ENCODE assay signal across 8 mouse cellular contexts in the genomic region with DNA sequence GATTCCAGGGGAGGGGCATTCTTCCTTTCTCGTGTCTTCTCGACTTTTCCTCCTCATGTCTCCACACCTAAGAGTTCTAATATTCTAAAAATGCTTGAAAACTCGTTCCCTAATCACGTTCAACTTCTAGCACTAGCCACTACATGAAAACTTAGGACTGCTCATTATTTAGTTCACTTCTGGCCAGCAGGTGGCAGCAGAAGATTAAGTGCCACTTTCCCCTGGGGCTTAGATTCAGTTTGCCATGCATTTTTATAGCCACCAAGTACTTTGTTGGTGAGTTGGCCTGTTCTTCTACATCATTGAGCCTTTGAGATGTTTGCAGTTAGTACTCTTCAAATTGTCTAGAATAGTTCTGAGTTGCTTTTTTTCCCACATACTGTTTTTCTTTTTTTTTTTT. TPM values are rescaled to one million over a fixed set of nuclear protein-coding genes. Genes with fewer than 3 reads are reported as not detected.
DNase-seq lines count a peak whose midpoint lies in the region; ATAC-seq and TF ChIP-seq lines count a peak whose summit lies in the region.

No protein-coding gene starts in this region.

- H3K9ac ChIP-seq in heart, embryonic 11.5 days (ENCODE audit: low read depth, low read length) = no peak overlapping the region
- no peak overlapping the region for H3K9ac ChIP-seq in forebrain, embryonic 16.5 days (replicated peaks; ENCODE audit: low read depth, low read length)
- H3K9ac ChIP-seq in midbrain, embryonic 11.5 days (ENCODE audit: low read length) = no peak overlapping the region

- TF ChIP-seq CTCF in left cerebral cortex, adult 2 months (IDR thresholded peaks at IDR 0.05) = peak; percentile 92

- no peaks in the 10 kb centered on the region for H3K36me3 ChIP-seq in heart, embryonic 11.5 days (ENCODE audit: control insufficient read depth, insufficient read depth, low read length)
- H3K36me3 ChIP-seq in forebrain, embryonic 16.5 days (ENCODE audit: control insufficient read depth, insufficient read depth) = no peaks in the 10 kb centered on the region
- no peaks in the 10 kb centered on the region for H3K36me3 ChIP-seq in midbrain, embryonic 11.5 days (ENCODE audit: control insufficient read depth, insufficient read depth, low read length)

- WGBS in heart, embryonic 11.5 days (ENCODE audit: insufficient replicate concordance) = 8% methylated on average over 4 of the region's 4 CpGs
- WGBS in forebrain, embryonic 16.5 days = 6% methylated on average over 4 of the region's 4 CpGs
- WGBS in midbrain, embryonic 11.5 days = 10% methylated on average over 4 of the region's 4 CpGs

- no peak overlapping the region for H3K27ac ChIP-seq in heart, embryonic 11.5 days (ENCODE audit: low read depth, low read length)
- no peak overlapping the region for H3K27ac ChIP-seq in forebrain, embryonic 16.5 days (ENCODE audit: low read length)
- no peak overlapping the region for H3K27ac ChIP-seq in left cerebral cortex, adult 2 months
- no peak overlapping the region for H3K27ac ChIP-seq in midbrain, embryonic 11.5 days (ENCODE audit: low read depth, low read length)

- H3K27me3 ChIP-seq in heart, embryonic 11.5 days (ENCODE audit: control insufficient read depth, insufficient read depth, low read length) = no peaks in the 10 kb centered on the region
- H3K27me3 ChIP-seq in forebrain, embryonic 16.5 days (replicated peaks; ENCODE audit: control insufficient read depth, insufficient read depth, low read length) = no peaks in the 10 kb centered on the region; the same call in 1 of the 2 replicates
- H3K27me3 ChIP-seq in midbrain, embryonic 11.5 days (ENCODE audit: control insufficient read depth, insufficient read depth, low read length) = no peaks in the 10 kb centered on the region

- H3K9me3 ChIP-seq in heart, embryonic 11.5 days (replicated peaks; ENCODE audit: control insufficient read depth, low read length) = no peaks in the 10 kb centered on the region
- no peaks in the 10 kb centered on the region for H3K9me3 ChIP-seq in forebrain, embryonic 16.5 days (ENCODE audit: control insufficient read depth, low read length)
- no peaks in the 10 kb centered on the region for H3K9me3 ChIP-seq in midbrain, embryonic 11.5 days (ENCODE audit: control insufficient read depth, low read length)

- H3K4me2 ChIP-seq in heart, embryonic 11.5 days = no peak overlapping the region
- no peak overlapping the region for H3K4me2 ChIP-seq in forebrain, embryonic 16.5 days (ENCODE audit: low read length)
- no peak overlapping the region for H3K4me2 ChIP-seq in midbrain, embryonic 11.5 days

- H3K4me3 ChIP-seq in heart, embryonic 11.5 days (ENCODE audit: low read depth, low read length) = no peak overlapping the region
- H3K4me3 ChIP-seq in forebrain, embryonic 16.5 days (replicated peaks; ENCODE audit: low read length) = no peak overlapping the region
- no peak overlapping the region for H3K4me3 ChIP-seq in left cerebral cortex, adult 2 months
- H3K4me3 ChIP-seq in midbrain, embryonic 11.5 days (ENCODE audit: low read depth, low read length) = no peak overlapping the region

- peak; percentile 88 for DNase-seq in heart, adult 11 months
- peak; percentile 81 to 89 for DNase-seq in cerebellum, adult 18-20 months
- DNase-seq in induced T-regulatory cell, adult 2 months (ENCODE audit: low read depth) = peak; percentile 88
- DNase-seq in left cerebral cortex, adult 2 months (ENCODE audit: extremely low spot score in 1 of 2, low spot score in 2 of 2) = peak; percentile 76 to 82
- DNase-seq in midbrain, embryonic 11.5 days (ENCODE audit: low spot score, missing footprints) = peak; percentile 90
- DNase-seq in spleen, postnatal 10 days (ENCODE audit: low spot score in 2 of 2) = peak; percentile 47 to 80

- no peaks in the 10 kb centered on the region for H3K4me1 ChIP-seq in heart, embryonic 11.5 days (ENCODE audit: control insufficient read depth, insufficient read depth, low read length)
- H3K4me1 ChIP-seq in forebrain, embryonic 16.5 days (replicated peaks; ENCODE audit: control insufficient read depth, insufficient read depth, low read length) = no peaks in the 10 kb centered on the region
- peaks cover 6% of the 10 kb centered on the region; the same call in 1 of the 2 replicates for H3K4me1 ChIP-seq in midbrain, embryonic 11.5 days (ENCODE audit: control insufficient read depth, insufficient read depth, low read length)

- no peak for ATAC-seq in heart, embryonic 11.5 days (replicated peaks; ENCODE audit: insufficient number of reproducible peaks, low FRiP score, low TSS enrichment)
- ATAC-seq in forebrain, embryonic 16.5 days = peak; percentile 64
- no peak for ATAC-seq in midbrain, embryonic 11.5 days (ENCODE audit: low FRiP score)

- intact Hi-C loops in left cerebral cortex, adult 2 months (cut with DNase I) = loop anchor here (1.0 to 2.0 kb wide), 2 partner anchors 144 to 232 kb away; no protein-coding TSS in a partner anchor

RNA-seq across cellular contexts. Expression of gene Ddx10, which starts 6.5 kb away (rescaled TPM):
- polyA plus RNA-seq in heart, embryonic 11.5 days (2014; fragmentation: Nextera tagmentation; extraction: Ambion mirVana) = 19.5 and 22.1 TPM in 2 replicates
- polyA plus RNA-seq in forebrain, embryonic 16.5 days (2015; fragmentation: Nextera tagmentation; extraction: Ambion mirVana) = 24.4 and 26.3 TPM in 2 replicates
- total RNA-seq in left cerebral cortex, adult 2 months (2021) = 10 to 100 TPM; 19.8 to 22.1 TPM
- polyA plus RNA-seq in midbrain, embryonic 11.5 days (2014; fragmentation: Nextera tagmentation; extraction: Ambion mirVana) = 30.7 and 38.2 TPM in 2 replicates

RNA-seq across cellular contexts. Expression of gene Exph5, which starts 47.1 kb away (rescaled TPM):
- 0.31 and 0.46 TPM in 2 replicates for polyA plus RNA-seq in heart, embryonic 11.5 days (2014; fragmentation: Nextera tagmentation; extraction: Ambion mirVana)
- polyA plus RNA-seq in forebrain, embryonic 16.5 days (2015; fragmentation: Nextera tagmentation; extraction: Ambion mirVana) = 0.09 and 0.14 TPM in 2 replicates
- total RNA-seq in left cerebral cortex, adult 2 months (2021) = 10 to 100 TPM; 27.4 to 33.4 TPM
- polyA plus RNA-seq in midbrain, embryonic 11.5 days (2014; fragmentation: Nextera tagmentation; extraction: Ambion mirVana) = 0.70 TPM in 2 replicates
